Mouse (Mus musculus) small intestine, adult 2 months (tissue): ENCODE data around the gene Fmo3.

Source experiments
- CTCF ChIP-seq: fragments of 200-500 bp; IDR thresholded peaks from 2 replicates; pipeline ENCODE4 v1.5.1; 2012; ENCODE audit warnings: low read depth, mild to moderate bottlenecking, control low read depth, inconsistent platforms, low read length, moderate library complexity, mixed read lengths; ENCODE audit not compliant: insufficient replicate concordance, insufficient read length; ENCODE audit errors: extremely low read depth
- POLR2A ChIP-seq: fragments of 200-500 bp; IDR thresholded peaks from 2 replicates; pipeline ENCODE4 v1.6.1; 2012; ENCODE audit warnings: low read depth, mild to moderate bottlenecking, control low read depth, inconsistent platforms, low read length, moderate library complexity

DNA sequence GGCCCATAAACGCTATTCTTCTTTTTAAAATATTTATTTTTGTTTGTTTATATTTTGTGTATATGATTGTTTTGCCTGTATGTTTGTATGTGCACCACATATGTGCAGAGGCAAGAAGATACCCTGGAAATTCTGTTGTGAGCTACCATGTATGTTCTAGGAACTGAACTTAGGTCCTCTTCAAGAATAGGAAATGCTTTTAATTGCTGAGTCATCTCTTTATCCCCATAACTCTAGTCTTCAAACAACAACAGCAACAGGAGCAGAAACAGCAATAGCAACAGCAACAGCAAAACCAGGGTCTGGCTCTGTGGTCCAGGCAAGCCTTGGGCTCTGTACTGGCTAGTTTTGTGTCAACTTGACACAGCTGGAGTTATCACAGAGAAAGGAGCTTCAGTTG lies 34.6 kb downstream of the Fmo3 start:
- TF ChIP-seq POLR2A (no peak), CTCF (no peak)
